Mouse (Mus musculus): ENCODE data around the gene Dck. TPM values are rescaled to one million over a fixed set of nuclear protein-coding genes. Genes with fewer than 3 reads are reported as not detected.

Gene Dck
- total and polyA plus RNA-seq, 2 experiments from 2014 or later, result 8.2 to 10.5 TPM

- Histone ChIP-seq H3K4me3 (ENCODE audit: low read depth, low read length) (no peak overlapping the region), H3K4me1 (ENCODE audit: control insufficient read depth, insufficient read depth) (peaks cover 7% of the 10 kb centered on the region; the same call in 1 of the 2 replicates), H3K9ac (replicated peaks; ENCODE audit: low read depth, low read length) (no peak overlapping the region), H3K4me2 (ENCODE audit: low read depth, low read length) (no peak overlapping the region), H3K9me3 (replicated peaks; ENCODE audit: control insufficient read depth, low read length) (no peaks in the 10 kb centered on the region), H3K36me3 (replicated peaks; ENCODE audit: control insufficient read depth, insufficient read depth, low read length) (no peaks in the 10 kb centered on the region), H3K27me3 (ENCODE audit: control insufficient read depth, insufficient read depth, low read length) (no peaks in the 10 kb centered on the region), H3K27ac (ENCODE audit: low read depth) (no peak overlapping the region)
- ATAC-seq (ENCODE audit: insufficient read depth, low read depth) (no peak), DNase-seq (ENCODE audit: low spot score) (no peak)
- WGBS, result 13% methylated on average over 4 of the region's 4 CpGs
- TF ChIP-seq CTCF (IDR thresholded peaks at IDR 0.05; ENCODE audit: low read depth), result no peak
- TF ChIP-seq EP300 (IDR thresholded peaks at IDR 0.05; ENCODE audit: low read depth), result no peak
Measured at GRCm38 (mm10) chr5:88830880-88831279, 66.1 kb downstream of the Dck start.

- Histone ChIP-seq H3K27me3 (ENCODE audit: control insufficient read depth, insufficient read depth, low read length) (no peaks in the 10 kb centered on the region), H3K4me2 (ENCODE audit: low read depth, low read length) (no peak overlapping the region), H3K36me3 (replicated peaks; ENCODE audit: control insufficient read depth, insufficient read depth, low read length) (no peaks in the 10 kb centered on the region), H3K9ac (replicated peaks; ENCODE audit: low read depth, low read length) (no peak overlapping the region), H3K4me1 (ENCODE audit: control insufficient read depth, insufficient read depth) (peaks cover 7% of the 10 kb centered on the region; the same call in 1 of the 2 replicates), H3K9me3 (replicated peaks; ENCODE audit: control insufficient read depth, low read length) (no peaks in the 10 kb centered on the region), H3K27ac (ENCODE audit: low read depth) (no peak overlapping the region), H3K4me3 (ENCODE audit: low read depth, low read length) (no peak overlapping the region)
- TF ChIP-seq CTCF (IDR thresholded peaks at IDR 0.05; ENCODE audit: low read depth), result no peak
- ATAC-seq (ENCODE audit: insufficient read depth, low read depth) (no peak), DNase-seq (ENCODE audit: low spot score) (no peak)
- WGBS, result 78% methylated on average over 3 of the region's 3 CpGs
Measured at GRCm38 (mm10) chr5:88831935-88832334, 67.1 kb downstream of the Dck start.

Other genes starting within 250 kb of the Dck start
- not detected in 2 replicates for gene Jchain, start 237.1 kb upstream of the Dck start, total RNA-seq (2014; rRNA removed; ENCODE audit: low replicate concordance)
- 0.05 and 0.10 TPM in 2 replicates for gene Jchain, start 237.1 kb upstream of the Dck start, polyA plus RNA-seq (2015; fragmentation: Nextera tagmentation; extraction: Ambion mirVana)
- gene Utp3, start 210.5 kb upstream of the Dck start, total RNA-seq (2014; rRNA removed; ENCODE audit: low replicate concordance), result 6.3 and 13.4 TPM in 2 replicates
- gene Utp3, start 210.5 kb upstream of the Dck start, polyA plus RNA-seq (2015; fragmentation: Nextera tagmentation; extraction: Ambion mirVana), result 36.1 and 37.2 TPM in 2 replicates
- 12.7 and 15.2 TPM in 2 replicates for gene Rufy3, start 200.0 kb upstream of the Dck start, total RNA-seq (2014; rRNA removed; ENCODE audit: low replicate concordance)
- 6.8 and 7.3 TPM in 2 replicates for gene Rufy3, start 200.0 kb upstream of the Dck start, polyA plus RNA-seq (2015; fragmentation: Nextera tagmentation; extraction: Ambion mirVana)
- gene Grsf1, start 88.8 kb upstream of the Dck start, total RNA-seq (2014; rRNA removed; ENCODE audit: low replicate concordance), result 68.2 and 83.1 TPM in 2 replicates
- gene Grsf1, start 88.8 kb upstream of the Dck start, polyA plus RNA-seq (2015; fragmentation: Nextera tagmentation; extraction: Ambion mirVana), result 112 and 125 TPM in 2 replicates
- 19.7 and 25.8 TPM in 2 replicates for gene Mob1b, start 44.1 kb upstream of the Dck start, total RNA-seq (2014; rRNA removed; ENCODE audit: low replicate concordance)
- 14.4 and 17.2 TPM in 2 replicates for gene Mob1b, start 44.1 kb upstream of the Dck start, polyA plus RNA-seq (2015; fragmentation: Nextera tagmentation; extraction: Ambion mirVana)
- gene Slc4a4, start 121.8 kb downstream of the Dck start, total RNA-seq (2014; rRNA removed; ENCODE audit: low replicate concordance), result 10.6 and 17.0 TPM in 2 replicates
- 4.4 and 5.1 TPM in 2 replicates for gene Slc4a4, start 121.8 kb downstream of the Dck start, polyA plus RNA-seq (2015; fragmentation: Nextera tagmentation; extraction: Ambion mirVana)

Data from heart, postnatal 0 days (tissue).